Mouse (Mus musculus) frontal cortex, adult (tissue): Measurements from ENCODE around the gene Rgs6.

ENCODE experiments used
- ATAC-seq: cut with Nextera tagmentation; 2 replicates; pipeline ENCODE4 v1.9.2; 2017; ENCODE audit warnings: mild to moderate bottlenecking, moderate library complexity, mixed read lengths; ENCODE audit not compliant: low TSS enrichment

Gene Rgs6

DNA sequence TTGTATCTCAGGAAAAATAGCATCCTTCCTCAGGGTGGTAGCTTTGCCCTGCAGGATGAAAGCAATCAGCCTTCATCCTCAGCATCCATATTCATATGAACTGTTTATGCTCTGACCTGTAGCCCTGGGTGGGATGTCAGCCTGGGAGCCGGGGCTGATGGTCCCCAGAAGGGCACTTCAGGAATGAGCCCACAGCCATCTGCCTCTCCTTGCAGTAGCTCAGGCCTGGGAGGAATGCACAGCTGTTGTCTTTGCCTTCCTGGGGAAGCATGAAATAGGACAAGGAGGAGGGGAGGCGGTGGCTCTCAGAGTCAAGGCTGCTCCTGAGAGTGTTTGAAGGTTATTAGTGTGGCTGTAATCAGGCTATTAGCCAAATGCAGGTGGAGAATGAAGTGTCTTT lies 590.7 kb downstream of the Rgs6 start:
- peak; percentile 88 for ATAC-seq

DNA sequence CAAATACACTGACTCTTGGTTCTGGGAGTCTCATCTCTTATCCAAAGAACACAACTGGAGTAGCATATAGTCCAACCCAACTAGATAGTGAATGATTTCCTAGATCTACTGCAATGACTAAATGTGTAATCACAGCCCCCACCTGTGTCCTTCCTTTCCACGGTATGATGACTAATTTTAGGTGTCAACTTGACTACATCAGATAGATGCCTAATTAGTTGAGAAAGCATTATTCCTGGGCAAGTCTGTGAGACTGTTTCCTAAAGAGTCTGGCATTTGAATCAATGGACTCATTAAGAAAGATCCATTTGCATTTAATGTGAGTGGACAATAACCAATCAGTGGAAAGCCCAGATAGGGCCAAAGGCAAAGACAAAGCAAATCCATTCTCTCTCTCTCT lies 591.8 kb downstream of the Rgs6 start:
- ATAC-seq, result no peak

DNA sequence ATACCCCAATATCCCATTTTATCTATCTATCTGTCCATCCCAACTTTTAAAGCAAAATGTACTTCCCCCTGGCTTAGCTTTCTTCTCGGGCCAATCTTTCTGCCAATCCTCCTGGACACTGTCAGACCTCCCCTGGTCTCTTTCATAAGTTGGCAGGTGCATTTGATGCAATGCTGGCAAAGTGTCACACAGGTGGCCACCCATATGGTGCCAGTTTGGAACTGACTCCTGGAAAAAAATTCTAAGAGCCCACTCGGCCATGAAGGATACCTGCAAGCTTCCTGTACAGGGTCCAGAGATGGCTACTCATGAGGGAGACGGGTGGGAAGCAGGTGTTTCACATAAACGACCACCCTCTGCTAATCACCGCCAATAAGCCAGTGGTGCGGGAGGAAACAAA lies 592.5 kb downstream of the Rgs6 start:
- no peak for ATAC-seq

DNA sequence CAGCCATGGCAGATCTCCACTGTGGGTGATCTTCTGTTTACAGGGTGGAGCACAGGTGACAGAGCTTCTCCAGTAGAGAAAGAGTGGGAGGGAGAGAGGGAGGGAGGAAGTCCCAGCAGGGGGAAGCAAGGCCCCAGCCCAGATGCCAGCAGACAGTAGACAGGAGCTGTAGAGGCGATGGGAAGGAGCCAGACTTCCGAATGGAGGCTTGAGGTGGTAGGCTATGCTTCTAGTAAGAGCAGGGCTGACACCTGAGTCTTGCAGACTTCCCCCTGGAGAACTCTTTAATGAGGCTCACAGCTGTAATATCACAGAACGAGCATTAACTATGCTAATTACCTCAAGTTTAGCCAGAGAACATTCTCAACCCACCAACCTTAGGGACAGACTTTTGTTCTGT lies 613.6 kb downstream of the Rgs6 start:
- no peak for ATAC-seq

DNA sequence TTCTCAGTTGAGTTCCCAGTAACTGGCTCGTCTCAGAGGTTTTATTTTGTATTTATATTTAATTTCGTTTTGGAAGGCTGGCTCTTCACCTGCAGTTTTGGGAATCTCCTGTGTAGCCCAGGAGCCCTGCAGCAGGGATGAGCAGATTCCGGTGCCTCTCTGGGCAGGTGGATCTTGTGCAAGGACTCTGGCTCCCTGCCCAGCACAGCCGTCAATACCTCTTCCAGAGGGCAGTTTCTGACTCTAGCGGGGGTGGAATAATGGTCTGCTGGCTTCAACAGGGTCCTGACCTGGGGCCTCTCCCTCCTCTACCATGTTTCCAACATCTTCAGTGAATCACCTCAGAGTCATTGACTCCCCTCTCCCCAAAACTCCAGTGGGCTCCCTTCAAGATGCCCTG lies 616.3 kb downstream of the Rgs6 start:
- no peak for ATAC-seq

DNA sequence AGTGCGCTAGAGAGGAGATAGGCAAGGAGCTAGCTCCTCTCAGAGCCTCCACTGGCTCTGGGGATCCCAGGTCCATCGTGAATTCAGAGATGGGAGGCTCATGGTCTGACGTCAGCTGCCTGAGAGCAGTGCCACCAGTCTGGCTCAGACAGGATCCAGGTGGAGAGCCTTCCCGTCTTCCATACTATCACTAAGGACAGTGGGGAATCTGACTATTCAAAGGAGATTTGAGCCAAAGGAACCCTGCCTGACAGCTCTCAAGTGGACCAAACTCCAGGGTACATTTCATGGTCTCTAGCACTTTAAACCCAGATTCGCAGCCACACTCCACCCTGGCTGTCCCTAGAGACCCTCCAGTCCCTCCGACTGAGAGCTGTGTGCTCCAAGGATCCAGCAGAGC lies 618.8 kb downstream of the Rgs6 start:
- ATAC-seq, result no peak

DNA sequence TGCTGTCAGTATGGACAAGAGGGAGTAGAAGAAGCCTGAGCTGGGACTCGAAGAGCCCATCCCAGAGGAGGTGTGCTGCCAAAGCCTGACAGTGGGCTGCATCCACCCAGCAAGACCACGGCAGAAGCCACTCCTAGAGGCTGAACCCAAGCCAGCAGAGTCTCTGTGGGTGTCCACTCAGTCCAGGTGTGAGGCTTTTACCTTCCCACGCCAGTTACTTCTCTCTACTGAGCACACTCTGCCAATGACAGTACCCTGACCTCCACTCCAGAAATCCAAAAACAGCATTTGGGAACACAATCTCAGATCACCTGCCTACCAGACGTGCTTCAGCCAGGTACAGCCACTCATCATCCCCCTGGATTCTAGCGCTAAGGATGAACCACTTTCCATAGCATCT lies 619.4 kb downstream of the Rgs6 start:
- ATAC-seq, result no peak

DNA sequence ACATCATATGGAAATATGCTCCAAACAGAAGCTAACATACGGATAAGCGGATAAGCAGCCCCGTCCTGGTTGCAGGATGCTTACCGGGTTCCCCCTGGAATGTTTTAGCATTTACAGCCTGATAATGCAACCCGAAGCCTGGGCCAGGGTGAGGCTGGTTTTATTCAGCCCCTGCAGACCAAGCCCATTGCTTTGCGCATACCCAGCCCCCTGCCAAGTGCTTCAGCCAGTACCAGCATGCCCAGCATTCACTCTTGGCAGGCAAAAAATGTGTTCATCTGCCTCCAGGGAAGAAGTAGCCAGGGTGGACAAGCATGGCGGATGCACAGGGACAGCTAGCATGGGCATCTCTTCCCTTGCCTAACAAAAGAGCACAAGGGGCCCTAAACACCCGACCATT lies 619.9 kb downstream of the Rgs6 start:
- ATAC-seq, result no peak

DNA sequence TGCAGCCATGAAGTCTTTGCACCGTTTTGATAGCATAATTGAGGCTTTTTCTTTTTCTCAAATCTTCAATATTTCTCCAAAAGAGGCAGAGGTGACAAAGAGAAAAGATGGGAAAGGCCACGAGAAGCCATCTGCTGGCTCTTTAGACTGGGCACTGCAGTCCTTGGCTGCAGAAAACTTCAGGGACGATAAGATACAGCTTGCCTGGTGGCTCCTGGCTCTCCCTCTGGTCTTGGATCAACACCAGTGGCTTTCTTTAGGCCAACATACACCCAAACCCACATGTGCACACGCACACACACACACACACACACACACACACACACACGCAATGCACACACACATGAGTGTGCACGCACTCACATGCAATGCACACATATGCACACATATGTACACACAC lies 620.7 kb downstream of the Rgs6 start:
- no peak for ATAC-seq

DNA sequence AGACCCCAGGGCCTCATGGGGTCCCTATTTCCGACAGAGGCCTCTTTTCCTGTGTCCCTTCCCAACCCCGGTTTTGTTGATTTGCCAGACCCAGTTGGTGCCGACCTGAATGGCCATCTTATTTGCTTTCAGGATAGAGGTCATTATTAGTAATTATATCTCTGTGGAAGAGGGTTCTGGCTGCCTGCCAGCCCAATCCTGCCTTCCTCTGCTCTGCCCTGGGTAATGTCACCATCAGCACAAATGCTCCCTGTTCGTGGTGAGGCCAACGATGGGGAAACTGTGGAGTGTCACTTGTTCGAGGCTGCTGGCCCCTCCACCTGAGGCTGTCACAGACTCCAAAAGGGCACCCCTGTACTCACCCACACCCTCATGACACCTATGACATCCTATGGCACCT lies 621.4 kb downstream of the Rgs6 start:
- no peak for ATAC-seq

DNA sequence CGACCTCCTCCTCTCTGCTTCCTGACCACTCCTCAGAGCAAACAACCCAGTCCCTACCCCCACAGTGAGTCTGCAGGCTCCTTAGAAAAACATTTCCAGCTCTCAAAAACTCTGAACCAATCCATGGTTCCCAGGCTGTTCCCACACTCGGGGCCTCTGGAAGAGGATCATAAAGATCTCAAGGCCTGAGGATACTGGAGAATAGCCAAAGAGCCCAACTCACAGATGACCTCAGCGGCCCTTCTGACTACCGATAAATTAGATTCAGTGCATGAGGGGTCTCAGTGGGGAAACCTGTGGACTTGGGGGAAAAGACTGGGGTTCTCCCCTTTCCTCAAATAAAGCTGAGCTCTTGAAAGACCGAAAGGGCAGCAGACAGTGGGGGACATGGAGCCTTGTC lies 622.2 kb downstream of the Rgs6 start:
- ATAC-seq, result no peak

DNA sequence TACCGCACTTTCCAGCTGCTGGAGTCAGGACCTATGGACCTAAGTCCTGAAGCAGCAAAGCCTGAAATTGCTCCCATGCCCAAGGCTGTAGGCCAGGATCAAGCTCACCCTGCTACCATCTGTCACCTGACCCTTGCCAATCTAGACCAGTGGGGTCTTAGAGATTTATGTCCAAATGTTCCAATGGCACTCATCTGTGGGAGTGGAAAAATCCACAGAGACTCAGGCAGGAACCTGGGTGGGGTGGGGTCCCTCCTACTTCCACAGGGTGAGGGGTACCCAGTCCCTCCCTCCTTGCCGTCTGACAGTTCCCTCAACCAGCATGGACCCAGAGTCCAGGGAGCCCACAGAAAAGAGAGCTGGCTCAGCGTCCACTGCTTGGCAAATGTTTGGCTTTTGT lies 622.6 kb downstream of the Rgs6 start:
- no peak for ATAC-seq

DNA sequence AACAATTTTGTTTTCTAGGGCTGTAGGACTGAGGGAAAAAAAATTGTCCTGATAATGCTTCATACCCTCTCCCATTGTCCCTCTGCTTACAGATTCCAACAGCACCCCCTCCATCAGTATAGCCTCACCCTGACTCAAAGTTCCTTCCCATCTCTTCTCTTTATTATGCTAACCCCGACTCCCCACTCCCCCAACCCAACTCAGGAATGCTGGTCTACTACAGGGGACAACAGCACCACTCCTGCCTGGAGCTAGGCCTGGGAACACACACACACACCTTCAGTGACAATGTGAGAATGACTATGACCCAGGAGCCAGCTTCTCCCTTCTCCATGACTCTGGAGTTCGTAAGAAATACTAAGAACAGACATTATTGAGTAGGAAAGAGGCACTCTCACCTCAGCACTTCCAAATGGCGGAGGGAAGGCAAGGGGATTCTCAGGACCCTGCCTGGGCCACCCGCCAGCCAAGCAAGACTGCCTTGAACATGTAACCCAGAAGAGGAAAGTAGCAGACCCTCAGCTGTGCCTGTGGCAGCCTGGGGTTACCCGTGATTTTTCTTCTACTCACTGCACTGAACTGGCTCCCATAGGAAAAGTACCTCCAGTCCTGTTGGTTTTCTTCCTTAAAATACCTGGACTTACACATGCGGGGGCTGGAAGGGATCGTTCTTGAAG lies 623.2 kb downstream of the Rgs6 start:
- ATAC-seq, result no peak
